Mouse (Mus musculus): Measurements from ENCODE around the gene Slc41a3. TPM values are rescaled to one million over a fixed set of nuclear protein-coding genes. Genes with fewer than 3 reads are reported as not detected.

Gene Slc41a3
- total and polyA plus RNA-seq, 3 experiments: 0.10 to 0.59 (median 0.15) TPM

DNA sequence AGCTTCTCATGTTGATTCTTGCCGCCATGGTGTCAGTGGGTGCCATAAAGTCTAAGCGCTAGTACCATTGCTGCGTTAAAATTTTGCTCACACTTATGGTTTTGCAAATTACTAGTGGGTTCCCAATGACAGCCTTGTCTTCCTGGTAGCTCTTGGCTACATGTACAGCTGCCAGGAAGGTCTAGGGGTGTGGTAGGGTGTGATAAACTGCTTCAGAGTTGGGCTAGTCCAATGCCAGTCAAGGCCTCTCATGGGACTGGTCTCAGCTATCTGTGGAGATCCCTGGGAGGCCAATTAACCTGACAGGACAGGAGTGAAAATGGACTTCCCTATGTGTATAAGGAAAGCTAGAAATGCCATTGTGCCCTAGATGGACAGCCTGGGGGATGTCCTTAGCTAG, 2.2 kb upstream of the Slc41a3 start:
- no peak overlapping the region for H3K27ac ChIP-seq (ENCODE audit: insufficient read depth, low read depth)
- H3K4me1 ChIP-seq (ENCODE audit: control insufficient read depth in 1 of 2, insufficient read depth in 2 of 2): peaks cover 2 to 11% of the 10 kb centered on the region in 2 experiments; a peak in 3 of 4 replicates
- dilution Hi-C loops (cut with MboI; ENCODE audit: extremely low pct_ligation_motif_present, extremely low pct_unique_long_range_greater_than_20kb, low sequenced_read_pairs): no loop called here
- peaks cover 84% of the 10 kb centered on the region for H3K27me3 ChIP-seq (replicated peaks)
- no peak for DNase-seq (ENCODE audit: extremely low read depth)
- no peak for TF ChIP-seq ZKSCAN1 (IDR thresholded peaks at IDR 0.05; ENCODE audit: borderline replicate concordance, low read depth, low read length)
- TF ChIP-seq POLR2A (IDR thresholded peaks at IDR 0.05; ENCODE audit: low read depth, low read length): no peak
- TF ChIP-seq CHD1 (IDR thresholded peaks at IDR 0.05; ENCODE audit: low read depth, low read length): no peak
- TF ChIP-seq ZMIZ1 (IDR thresholded peaks at IDR 0.05; ENCODE audit: low read depth, low read length): no peak
- TF ChIP-seq MAFK (IDR thresholded peaks at IDR 0.05; ENCODE audit: insufficient replicate concordance, low read length): no peak
- no peak for TF ChIP-seq MAZ (IDR thresholded peaks at IDR 0.05; ENCODE audit: low read depth, low read length)
- TF ChIP-seq E2F4 (IDR thresholded peaks at IDR 0.05; ENCODE audit: insufficient replicate concordance, low read depth, low read length): no peak
- no peak for TF ChIP-seq SIN3A (IDR thresholded peaks at IDR 0.05; ENCODE audit: low read length)
- no peak for TF ChIP-seq CHD2 (IDR thresholded peaks at IDR 0.05; ENCODE audit: low read length)
- no peak overlapping the region for H3K4me2 ChIP-seq (ENCODE audit: insufficient read depth, low read depth, poor library complexity, severe bottlenecking)
- no peak overlapping the region for H3K4me3 ChIP-seq (replicated peaks in 1 of 3; ENCODE audit: low read depth in 2 of 3, low read length in 2 of 3, poor library complexity in 1 of 3)
- in situ Hi-C loops (cut with MboI; ENCODE audit: low pct_ligation_motif_present, low pct_unique_long_range_greater_than_20kb, low sequenced_read_pairs): no loop called here
- no peak overlapping the region for H3K9ac ChIP-seq (ENCODE audit: insufficient read depth, low read depth)
- no peaks in the 10 kb centered on the region for H3K36me3 ChIP-seq (replicated peaks in 1 of 2; ENCODE audit: control insufficient read depth in 1 of 2, insufficient read depth in 1 of 2, low read length in 1 of 2)
- no peaks in the 10 kb centered on the region for H3K9me3 ChIP-seq (replicated peaks; ENCODE audit: low read length)
- no peaks in the 10 kb centered on the region for H3K79me2 ChIP-seq (replicated peaks; ENCODE audit: control insufficient read depth, extremely low read depth, insufficient read depth, poor library complexity, severe bottlenecking)

DNA sequence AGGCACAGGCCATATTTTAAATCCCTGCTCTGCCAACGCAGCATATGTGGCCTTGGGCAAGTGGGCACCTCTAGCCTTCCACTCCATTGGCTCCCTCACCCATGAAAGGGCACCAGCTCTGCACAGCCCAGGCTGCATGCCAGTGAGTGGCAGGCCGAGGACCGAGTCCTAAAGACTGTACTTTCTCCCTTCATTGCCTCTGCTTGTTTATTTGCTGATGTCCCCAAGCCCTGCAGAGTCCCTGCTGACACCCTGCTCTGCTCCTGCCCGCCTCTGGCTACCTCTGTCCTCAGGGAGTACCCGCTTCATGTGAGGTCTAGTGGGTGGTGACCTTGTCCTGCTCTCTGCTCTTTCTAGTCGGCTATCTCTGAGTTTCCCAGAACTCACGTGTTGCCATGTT, 1.4 kb upstream of the Slc41a3 start:
- H3K9me3 ChIP-seq (replicated peaks; ENCODE audit: low read length): no peaks in the 10 kb centered on the region
- no peak overlapping the region for H3K27ac ChIP-seq (ENCODE audit: insufficient read depth, low read depth)
- H3K4me3 ChIP-seq (replicated peaks in 1 of 3; ENCODE audit: low read depth in 2 of 3, low read length in 2 of 3, poor library complexity in 1 of 3): no peak overlapping the region
- no peaks in the 10 kb centered on the region for H3K36me3 ChIP-seq (replicated peaks in 1 of 2; ENCODE audit: control insufficient read depth in 1 of 2, insufficient read depth in 1 of 2, low read length in 1 of 2)
- H3K4me1 ChIP-seq (ENCODE audit: control insufficient read depth in 1 of 2, insufficient read depth in 2 of 2): peaks cover 2 to 11% of the 10 kb centered on the region in 2 experiments; a peak in 3 of 4 replicates
- peaks cover 79% of the 10 kb centered on the region for H3K27me3 ChIP-seq (replicated peaks)
- in situ Hi-C loops (cut with MboI; ENCODE audit: low pct_ligation_motif_present, low pct_unique_long_range_greater_than_20kb, low sequenced_read_pairs) (no loop called here), dilution Hi-C loops (cut with MboI; ENCODE audit: extremely low pct_ligation_motif_present, extremely low pct_unique_long_range_greater_than_20kb, low sequenced_read_pairs) (no loop called here)
- H3K79me2 ChIP-seq (replicated peaks; ENCODE audit: control insufficient read depth, extremely low read depth, insufficient read depth, poor library complexity, severe bottlenecking): no peaks in the 10 kb centered on the region
- H3K9ac ChIP-seq (ENCODE audit: insufficient read depth, low read depth): no peak overlapping the region
- DNase-seq (ENCODE audit: extremely low read depth): no peak
- H3K4me2 ChIP-seq (ENCODE audit: insufficient read depth, low read depth, poor library complexity, severe bottlenecking): no peak overlapping the region
- no peak for TF ChIP-seq BHLHE40 (IDR thresholded peaks at IDR 0.05; ENCODE audit: low read depth, low read length)
- no peak for TF ChIP-seq ELF1 (IDR thresholded peaks at IDR 0.05; ENCODE audit: low read depth, low read length)

DNA sequence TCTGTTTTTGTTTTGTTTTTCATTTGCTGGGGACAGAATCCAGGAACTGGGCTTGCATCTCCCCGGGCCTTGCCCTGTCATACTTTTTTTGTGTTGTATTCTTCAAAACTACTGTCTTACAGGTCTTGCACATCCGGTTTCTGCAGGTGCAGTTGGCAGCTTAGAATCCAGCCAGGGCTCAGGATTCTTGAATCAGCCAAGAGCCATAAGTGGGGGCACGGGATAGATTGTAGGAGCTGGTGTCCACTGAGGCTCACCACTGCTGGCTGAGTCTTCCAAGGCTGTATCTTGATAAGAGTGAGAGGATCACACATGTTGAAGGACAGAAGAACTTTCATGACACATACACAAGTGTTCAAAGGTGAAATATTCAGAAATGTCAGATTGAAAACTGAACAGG, 395 bp upstream of the Slc41a3 start:
- Histone ChIP-seq H3K79me2 (replicated peaks; ENCODE audit: control insufficient read depth, extremely low read depth, insufficient read depth, poor library complexity, severe bottlenecking) (no peaks in the 10 kb centered on the region), H3K4me1 (ENCODE audit: control insufficient read depth in 1 of 2, insufficient read depth in 2 of 2) (peaks cover 2 to 11% of the 10 kb centered on the region in 2 experiments; a peak in 3 of 4 replicates), H3K27ac (ENCODE audit: insufficient read depth, low read depth) (no peak overlapping the region), H3K9ac (ENCODE audit: insufficient read depth, low read depth) (no peak overlapping the region), H3K27me3 (replicated peaks) (peaks cover 77% of the 10 kb centered on the region), H3K36me3 (replicated peaks in 1 of 2; ENCODE audit: control insufficient read depth in 1 of 2, insufficient read depth in 1 of 2, low read length in 1 of 2) (no peaks in the 10 kb centered on the region), H3K9me3 (replicated peaks; ENCODE audit: low read length) (no peaks in the 10 kb centered on the region), H3K4me2 (ENCODE audit: insufficient read depth, low read depth, poor library complexity, severe bottlenecking) (peak overlapping the region; percentile 83; the same call in 1 of the 2 replicates), H3K4me3 (replicated peaks in 1 of 3; ENCODE audit: low read depth in 2 of 3, low read length in 2 of 3, poor library complexity in 1 of 3) (no peak overlapping the region)
- TF ChIP-seq PAX5 (IDR thresholded peaks at IDR 0.05; ENCODE audit: low read length) (no peak), TBP (conservative IDR thresholded peaks at IDR 0.05; ENCODE audit: low read depth, low read length) (no peak), ZC3H11A (IDR thresholded peaks at IDR 0.05; ENCODE audit: low read depth, low read length) (no peak), IRF4 (IDR thresholded peaks at IDR 0.05; ENCODE audit: low read depth, low read length) (no peak), MEF2A (IDR thresholded peaks at IDR 0.05; ENCODE audit: borderline replicate concordance, low read depth, low read length) (no peak), ZMIZ1 (IDR thresholded peaks at IDR 0.05; ENCODE audit: low read depth, low read length) (no peak), MAZ (IDR thresholded peaks at IDR 0.05; ENCODE audit: low read depth, low read length) (no peak), E2F4 (IDR thresholded peaks at IDR 0.05; ENCODE audit: insufficient replicate concordance, low read depth, low read length) (no peak), CHD1 (IDR thresholded peaks at IDR 0.05; ENCODE audit: low read depth, low read length) (no peak), MXI1 (IDR thresholded peaks at IDR 0.05; ENCODE audit: low read depth, low read length) (no peak), NELFE (IDR thresholded peaks at IDR 0.05; ENCODE audit: low read depth, low read length) (no peak), SMC3 (IDR thresholded peaks at IDR 0.05; ENCODE audit: low read depth, low read length) (no peak), USF2 (conservative IDR thresholded peaks at IDR 0.05; ENCODE audit: low read depth, low read length) (no peak), MYC (IDR thresholded peaks at IDR 0.05; ENCODE audit: low read depth, low read length) (no peak)
- DNase-seq (ENCODE audit: extremely low read depth): no peak
- dilution Hi-C loops (cut with MboI; ENCODE audit: extremely low pct_ligation_motif_present, extremely low pct_unique_long_range_greater_than_20kb, low sequenced_read_pairs): no loop called here
- in situ Hi-C loops (cut with MboI; ENCODE audit: low pct_ligation_motif_present, low pct_unique_long_range_greater_than_20kb, low sequenced_read_pairs): no loop called here

Data from CH12.LX (cell line).